Mouse (Mus musculus) limb, embryonic 14.5 days (tissue): Measurements from ENCODE around the gene Ywhab. TPM values are rescaled to one million over a fixed set of nuclear protein-coding genes. Genes with fewer than 3 reads are reported as not detected.

Source experiments
- ATAC-seq: fragments of 200-750 bp; cut with Nextera tagmentation; 2 replicates; pipeline ENCODE4 v1.8.0; 2017; ENCODE audit warnings: low read depth, moderate number of reproducible peaks, moderate TSS enrichment; ENCODE audit not compliant: low FRiP score
- DNase-seq: peaks from one replicate; pipeline ENCODE4 v3.0.0-alpha.2; 2015; ENCODE audit warnings: low spot score
- H3K27ac ChIP-seq: fragments of 300-500 bp; sonication (generic); replicated peaks from 2 replicates; pipeline ENCODE4 v1.5.1; 2014; ENCODE audit warnings: low read depth, mild to moderate bottlenecking, low read length, moderate library complexity, mixed read lengths
- H3K27me3 ChIP-seq: fragments of 300-500 bp; sonication (generic); 2 replicates; pipeline ENCODE4 v1.6.1; 2014; ENCODE audit warnings: low read length, mixed read lengths; ENCODE audit not compliant: control insufficient read depth, insufficient read depth
- H3K36me3 ChIP-seq: fragments of 300-500 bp; sonication (generic); 2 replicates; pipeline ENCODE4 v1.6.1; 2014; ENCODE audit warnings: mild to moderate bottlenecking, low read length, moderate library complexity, mixed read lengths; ENCODE audit not compliant: control insufficient read depth, insufficient read depth
- H3K4me1 ChIP-seq: fragments of 300-500 bp; sonication (generic); 2 replicates; pipeline ENCODE4 v1.6.1; 2014; ENCODE audit warnings: antibody characterized with exemption, low read length, mixed read lengths; ENCODE audit not compliant: control insufficient read depth, insufficient read depth
- H3K4me2 ChIP-seq: fragments of 300-500 bp; sonication (generic); replicated peaks from 2 replicates; pipeline ENCODE4 v1.6.1; 2014; ENCODE audit warnings: low read depth, mild to moderate bottlenecking, low read length, moderate library complexity; ENCODE audit not compliant: severe bottlenecking
- H3K4me3 ChIP-seq: fragments of 300-500 bp; sonication (generic); replicated peaks from 2 replicates; pipeline ENCODE4 v1.5.1; 2014; ENCODE audit warnings: low read length
- H3K9ac ChIP-seq: fragments of 300-500 bp; sonication (generic); 2 replicates; pipeline ENCODE4 v1.6.1; 2014; ENCODE audit warnings: mild to moderate bottlenecking, low read depth, low read length, moderate library complexity; ENCODE audit not compliant: severe bottlenecking
- H3K9me3 ChIP-seq: fragments of 300-500 bp; sonication (generic); 2 replicates; pipeline ENCODE4 v1.6.1; 2016; ENCODE audit warnings: low read length; ENCODE audit not compliant: control insufficient read depth
- POLR2A ChIP-seq: fragments of 200-500 bp; IDR thresholded peaks from 2 replicates; pipeline ENCODE4 v1.8.0; 2012; ENCODE audit warnings: inconsistent platforms, mild to moderate bottlenecking, moderate library complexity, borderline replicate concordance; ENCODE audit not compliant: insufficient read depth, insufficient read length; ENCODE audit errors: extremely low read depth
- WGBS: fragments of 180-500 bp; shearing (Covaris S2); extraction: QIAGEN DNeasy Blood & Tissue Kit; methylation state at CpG from one replicate; pipeline ENCODE4 v1.1.7; 2014; 5-methylcytosine and 5-hydroxymethylcytosine counted together
- polyA plus RNA-seq, 2 experiments: library from polyadenylated mRNA; depleted of rRNA in 1 of 2; stranded (reverse) in 1 of 2; unstranded in 1 of 2; fragments of >200 nt; fragmentation: Nextera tagmentation in 1 of 2; extraction: Ambion mirVana in 1 of 2; gene quantifications; 2 replicates each; pipeline versions ENCODE4 v1.2.1 to v1.2.3; 2012 to 2014

Ywhab gene
- polyA plus RNA-seq, 2 experiments, result 126 to 277 TPM

- H3K27me3 ChIP-seq, result no peaks in the 10 kb centered on the region
- H3K4me3 ChIP-seq, result no peak overlapping the region
- DNase-seq (no peak), ATAC-seq (no peak)
- peaks cover 64% of the 10 kb centered on the region for H3K36me3 ChIP-seq
- H3K4me2 ChIP-seq, result no peak overlapping the region
- WGBS, result 87% methylated on average over 8 of the region's 8 CpGs
- TF ChIP-seq POLR2A, result no peak
- H3K4me1 ChIP-seq, result no peaks in the 10 kb centered on the region
- H3K9me3 ChIP-seq, result no peaks in the 10 kb centered on the region
- H3K27ac ChIP-seq, result no peak overlapping the region
- no peak overlapping the region for H3K9ac ChIP-seq
These were observed 59.0 kb downstream of the Ywhab start for GRCm38 (mm10) chr2:164053767-164054166.

DNA sequence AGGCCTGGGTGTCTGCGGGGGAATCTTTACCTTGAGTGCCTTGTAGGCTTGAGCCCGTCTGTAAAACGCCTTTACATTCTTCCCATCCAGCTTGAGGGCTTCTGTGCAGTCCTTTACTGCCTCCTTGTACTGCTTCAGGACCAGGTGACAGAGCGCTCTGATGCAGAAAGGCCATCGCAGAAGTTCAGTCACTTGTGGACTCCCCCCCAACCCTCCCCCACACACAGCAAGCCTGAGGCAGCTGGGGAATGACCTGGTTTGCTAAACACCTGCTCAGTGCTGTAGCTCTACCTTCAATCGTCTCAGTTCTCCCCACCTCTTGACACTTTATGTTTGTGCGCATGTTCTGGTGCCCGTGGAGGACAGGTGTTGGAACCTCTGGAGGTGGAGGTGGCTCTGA lies 59.9 kb downstream of the Ywhab start:
- Histone ChIP-seq H3K36me3 (peaks cover 72% of the 10 kb centered on the region), H3K4me3 (no peak overlapping the region), H3K27me3 (no peaks in the 10 kb centered on the region), H3K4me1 (no peaks in the 10 kb centered on the region), H3K9me3 (no peaks in the 10 kb centered on the region), H3K27ac (no peak overlapping the region), H3K9ac (no peak overlapping the region), H3K4me2 (no peak overlapping the region)
- WGBS, result 88% methylated on average over 8 of the region's 8 CpGs
- ATAC-seq (no peak), DNase-seq (no peak)
- no peak for TF ChIP-seq POLR2A

DNA sequence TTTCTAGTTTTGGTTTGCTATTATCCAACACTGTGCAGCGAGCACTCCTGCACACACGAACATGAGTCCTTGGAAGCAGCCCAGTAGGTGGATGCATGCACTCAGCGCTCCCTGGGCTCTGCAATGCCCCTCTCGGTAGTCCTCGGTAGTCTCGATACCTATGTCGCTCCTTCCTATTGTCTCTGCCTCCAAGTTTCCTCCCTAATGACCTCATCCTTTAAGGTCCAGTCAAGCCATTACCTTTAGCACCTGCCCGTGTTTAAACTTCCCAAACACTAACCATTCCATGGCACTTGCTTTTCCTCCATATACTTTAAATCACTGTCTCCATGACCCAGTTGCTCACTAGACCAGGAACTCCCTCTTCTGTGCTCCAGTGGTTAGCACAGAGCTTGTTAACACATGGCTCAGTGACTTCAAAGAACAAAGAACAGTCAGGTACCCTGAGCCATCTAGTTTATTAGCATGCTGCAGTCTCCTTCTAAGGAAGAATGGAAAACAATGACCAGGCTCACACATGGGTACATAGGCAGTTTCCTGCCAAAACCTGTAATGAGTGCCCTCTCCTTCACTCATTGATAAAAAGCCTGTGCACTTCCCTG lies 65.0 kb downstream of the Ywhab start:
- Histone ChIP-seq H3K4me2 (no peak overlapping the region), H3K27ac (no peak overlapping the region), H3K4me3 (no peak overlapping the region), H3K9ac (no peak overlapping the region), H3K27me3 (no peaks in the 10 kb centered on the region), H3K9me3 (no peaks in the 10 kb centered on the region), H3K36me3 (peaks cover 81% of the 10 kb centered on the region), H3K4me1 (no peaks in the 10 kb centered on the region)
- ATAC-seq, result no peak
- TF ChIP-seq POLR2A, result no peak
- 88% methylated on average over 8 of the region's 8 CpGs for WGBS
- DNase-seq, result no peak

Other genes with a start within 250 kb of the Ywhab start
- gene Ada, start 244.7 kb upstream of the Ywhab start, polyA plus RNA-seq (2012; rRNA removed), result 6.8 and 8.1 TPM in 2 replicates
- 9.4 and 9.5 TPM in 2 replicates for gene Ada, start 244.7 kb upstream of the Ywhab start, polyA plus RNA-seq (2014; fragmentation: Nextera tagmentation; extraction: Ambion mirVana)
- gene Ccn5, start 174.1 kb upstream of the Ywhab start, polyA plus RNA-seq (2012; rRNA removed), result 0.23 and 0.51 TPM in 2 replicates
- gene Ccn5, start 174.1 kb upstream of the Ywhab start, polyA plus RNA-seq (2014; fragmentation: Nextera tagmentation; extraction: Ambion mirVana), result 0.70 and 1.1 TPM in 2 replicates
- not detected in 2 replicates for gene Kcnk15, start 141.3 kb upstream of the Ywhab start, polyA plus RNA-seq (2012; rRNA removed)
- gene Kcnk15, start 141.3 kb upstream of the Ywhab start, polyA plus RNA-seq (2014; fragmentation: Nextera tagmentation; extraction: Ambion mirVana), result not detected in 2 replicates
- 0.19 and 0.20 TPM in 2 replicates for gene Rims4, start 76.3 kb upstream of the Ywhab start, polyA plus RNA-seq (2012; rRNA removed)
- gene Rims4, start 76.3 kb upstream of the Ywhab start, polyA plus RNA-seq (2014; fragmentation: Nextera tagmentation; extraction: Ambion mirVana), result 0.08 and 0.12 TPM in 2 replicates
- gene Pabpc1l, start 30.5 kb downstream of the Ywhab start, polyA plus RNA-seq (2012; rRNA removed), result 2.2 and 3.4 TPM in 2 replicates
- 2.4 and 2.6 TPM in 2 replicates for gene Pabpc1l, start 30.5 kb downstream of the Ywhab start, polyA plus RNA-seq (2014; fragmentation: Nextera tagmentation; extraction: Ambion mirVana)
- 16.1 and 16.8 TPM in 2 replicates for gene Stk4, start 75.4 kb downstream of the Ywhab start, polyA plus RNA-seq (2012; rRNA removed)
- 23.2 and 25.5 TPM in 2 replicates for gene Stk4, start 75.4 kb downstream of the Ywhab start, polyA plus RNA-seq (2014; fragmentation: Nextera tagmentation; extraction: Ambion mirVana)
- gene Tomm34, start 76.2 kb downstream of the Ywhab start, polyA plus RNA-seq (2012; rRNA removed), result 39.1 and 42.9 TPM in 2 replicates
- gene Tomm34, start 76.2 kb downstream of the Ywhab start, polyA plus RNA-seq (2014; fragmentation: Nextera tagmentation; extraction: Ambion mirVana), result 50.1 and 53.5 TPM in 2 replicates
- gene Kcns1, start 176.2 kb downstream of the Ywhab start, polyA plus RNA-seq (2012; rRNA removed), result 6.8 and 11.2 TPM in 2 replicates
- gene Kcns1, start 176.2 kb downstream of the Ywhab start, polyA plus RNA-seq (2014; fragmentation: Nextera tagmentation; extraction: Ambion mirVana), result 2.7 and 3.2 TPM in 2 replicates
- gene Wfdc5, start 187.8 kb downstream of the Ywhab start, polyA plus RNA-seq (2012; rRNA removed), result 0.08 TPM in 1 of 2 replicates, not detected in the other
- 0.33 and 0.77 TPM in 2 replicates for gene Wfdc5, start 187.8 kb downstream of the Ywhab start, polyA plus RNA-seq (2014; fragmentation: Nextera tagmentation; extraction: Ambion mirVana)
- 0.30 and 0.32 TPM in 2 replicates for gene Wfdc12, start 195.6 kb downstream of the Ywhab start, polyA plus RNA-seq (2012; rRNA removed)
- gene Wfdc12, start 195.6 kb downstream of the Ywhab start, polyA plus RNA-seq (2014; fragmentation: Nextera tagmentation; extraction: Ambion mirVana), result not detected in 2 replicates
- not detected in 2 replicates for gene Wfdc15a, start 205.2 kb downstream of the Ywhab start, polyA plus RNA-seq (2012; rRNA removed)
- not detected in 2 replicates for gene Wfdc15a, start 205.2 kb downstream of the Ywhab start, polyA plus RNA-seq (2014; fragmentation: Nextera tagmentation; extraction: Ambion mirVana)
- gene Wfdc15b, start 226.7 kb downstream of the Ywhab start, polyA plus RNA-seq (2012; rRNA removed), result not detected in 2 replicates
- gene Wfdc15b, start 226.7 kb downstream of the Ywhab start, polyA plus RNA-seq (2014; fragmentation: Nextera tagmentation; extraction: Ambion mirVana), result not detected in 2 replicates
- not detected in 2 replicates for gene Svs2, start 243.5 kb downstream of the Ywhab start, polyA plus RNA-seq (2012; rRNA removed)
- not detected in 2 replicates for gene Svs2, start 243.5 kb downstream of the Ywhab start, polyA plus RNA-seq (2014; fragmentation: Nextera tagmentation; extraction: Ambion mirVana)